Mouse (Mus musculus): ENCODE data around the gene Utrn. TPM values are rescaled to one million over a fixed set of nuclear protein-coding genes. Genes with fewer than 3 reads are reported as not detected.

Utrn gene
- total and polyA plus RNA-seq, 3 experiments = 0.31 to 1.1 (median 0.67) TPM

DNA sequence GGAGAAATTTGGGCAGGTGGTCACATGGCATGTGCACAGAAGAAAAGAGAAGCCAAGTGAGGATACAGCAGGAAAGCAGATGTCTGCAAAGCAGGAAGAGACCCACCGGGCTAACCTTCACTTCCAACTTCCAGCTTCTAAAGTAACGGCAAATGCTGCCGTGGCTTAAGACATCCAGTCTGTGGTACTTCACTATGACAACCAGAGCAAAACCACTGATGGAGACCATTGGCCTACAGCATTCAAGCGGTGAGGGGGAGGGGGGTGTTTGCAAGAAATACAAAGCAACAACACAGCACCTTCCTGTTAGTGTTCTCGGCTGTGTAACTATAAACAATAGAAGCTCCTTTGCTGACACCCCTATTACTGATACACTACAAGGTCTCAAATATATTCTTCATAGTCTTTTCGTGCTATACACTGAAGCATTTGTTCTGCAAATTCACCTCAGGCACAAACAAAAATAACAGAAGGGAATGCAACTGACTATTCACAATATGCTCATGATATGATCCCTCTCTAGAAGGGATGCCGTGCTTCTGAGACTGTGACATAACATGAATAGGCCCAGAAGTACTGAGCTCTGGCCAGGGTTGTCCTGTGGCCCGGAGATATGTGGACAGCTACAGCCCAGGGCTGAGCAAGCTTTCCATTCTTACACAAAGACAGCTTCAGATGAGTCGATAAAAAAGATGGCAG, 530.0 kb downstream of the Utrn start:
- no peak overlapping the region for H3K9ac ChIP-seq (ENCODE audit: insufficient read depth, low read depth)
- H3K27me3 ChIP-seq (replicated peaks) = no peaks in the 10 kb centered on the region
- dilution Hi-C loops (cut with MboI; ENCODE audit: extremely low pct_ligation_motif_present, extremely low pct_unique_long_range_greater_than_20kb, low sequenced_read_pairs) = no loop called here
- TF ChIP-seq ELF1 (IDR thresholded peaks at IDR 0.05; ENCODE audit: low read depth, low read length) (no peak), ZKSCAN1 (IDR thresholded peaks at IDR 0.05; ENCODE audit: borderline replicate concordance, low read depth, low read length) (no peak), TBP (conservative IDR thresholded peaks at IDR 0.05; ENCODE audit: low read depth, low read length) (no peak), GABPA (IDR thresholded peaks at IDR 0.05; ENCODE audit: insufficient replicate concordance, low read depth, low read length) (no peak), RAD21 (IDR thresholded peaks at IDR 0.05; ENCODE audit: low read depth, low read length) (no peak), ZC3H11A (IDR thresholded peaks at IDR 0.05; ENCODE audit: low read depth, low read length) (no peak), POLR2A (IDR thresholded peaks at IDR 0.05; ENCODE audit: low read depth, low read length) (no peak), POLR2AphosphoS2 (IDR thresholded peaks at IDR 0.05; ENCODE audit: low read depth, low read length) (no peak), MYC (IDR thresholded peaks at IDR 0.05; ENCODE audit: low read depth, low read length) (no peak), RCOR1 (conservative IDR thresholded peaks at IDR 0.05; ENCODE audit: low read depth, low read length) (no peak), MAX (IDR thresholded peaks at IDR 0.05; ENCODE audit: low read length) (no peak), ZNF384 (IDR thresholded peaks at IDR 0.05; ENCODE audit: low read depth, low read length) (no peak)
- H3K4me3 ChIP-seq (replicated peaks in 1 of 3; ENCODE audit: low read depth in 2 of 3, low read length in 2 of 3, poor library complexity in 1 of 3) = no peak overlapping the region
- in situ Hi-C loops (cut with MboI; ENCODE audit: low pct_ligation_motif_present, low pct_unique_long_range_greater_than_20kb, low sequenced_read_pairs) = no loop called here
- no peak overlapping the region for H3K4me2 ChIP-seq (ENCODE audit: insufficient read depth, low read depth, poor library complexity, severe bottlenecking)
- no peaks in the 10 kb centered on the region for H3K36me3 ChIP-seq (replicated peaks in 1 of 2; ENCODE audit: control insufficient read depth in 1 of 2, insufficient read depth in 1 of 2, low read length in 1 of 2)
- H3K27ac ChIP-seq (ENCODE audit: insufficient read depth, low read depth) = no peak overlapping the region
- no peaks in the 10 kb centered on the region for H3K9me3 ChIP-seq (replicated peaks; ENCODE audit: low read length)
- no peak for DNase-seq (ENCODE audit: extremely low read depth)
- H3K79me2 ChIP-seq (replicated peaks; ENCODE audit: control insufficient read depth, extremely low read depth, insufficient read depth, poor library complexity, severe bottlenecking) = no peaks in the 10 kb centered on the region
- no peaks in the 10 kb centered on the region for H3K4me1 ChIP-seq (ENCODE audit: control insufficient read depth in 1 of 2, insufficient read depth in 2 of 2)

Other genes starting within 250 kb of the Utrn start
- 33.7 and 49.8 TPM in 2 replicates for gene Stx11, start 94.9 kb upstream of the Utrn start, total RNA-seq (2012; rRNA removed)
- 42.3 and 47.7 TPM in 2 replicates for gene Stx11, start 94.9 kb upstream of the Utrn start, total RNA-seq (2014; rRNA removed)
- gene Stx11, start 94.9 kb upstream of the Utrn start, polyA plus RNA-seq (2012; ENCODE audit: insufficient read length, low read depth) = 22.2 and 23.4 TPM in 2 replicates
- 49.1 and 49.6 TPM in 2 replicates for gene Sf3b5, start 136.0 kb upstream of the Utrn start, total RNA-seq (2012; rRNA removed)
- 41.8 and 51.3 TPM in 2 replicates for gene Sf3b5, start 136.0 kb upstream of the Utrn start, total RNA-seq (2014; rRNA removed)
- 36.6 and 41.9 TPM in 2 replicates for gene Sf3b5, start 136.0 kb upstream of the Utrn start, polyA plus RNA-seq (2012; ENCODE audit: insufficient read length, low read depth)
- 0.42 and 1.7 TPM in 2 replicates for gene Plagl1, start 191.1 kb upstream of the Utrn start, total RNA-seq (2012; rRNA removed)
- gene Plagl1, start 191.1 kb upstream of the Utrn start, total RNA-seq (2014; rRNA removed) = 0.04 and 0.48 TPM in 2 replicates
- gene Plagl1, start 191.1 kb upstream of the Utrn start, polyA plus RNA-seq (2012; ENCODE audit: insufficient read length, low read depth) = 0.22 and 0.87 TPM in 2 replicates